Mouse (Mus musculus): ENCODE measurements at regions not wholly inside any gene's neighbourhood (a gene's known extent, or its start where the extent isn't known, plus 50 kb on each side); places are given as distances from the start of the nearest gene placed in this dataset.

GRCm38 (mm10) chr4:119029091-119029490, 67.7 kb downstream of the Lao1 start:
- TF ChIP-seq SMC3 (IDR thresholded peaks at IDR 0.05; ENCODE audit: low read depth, low read length) = no peak
- TF ChIP-seq KAT2A (IDR thresholded peaks at IDR 0.05; ENCODE audit: insufficient replicate concordance, low read length) = no peak
- TF ChIP-seq MAX (IDR thresholded peaks at IDR 0.05; ENCODE audit: low read length) = no peak
- TF ChIP-seq CTCF (conservative IDR thresholded peaks at IDR 0.05 in 1 of 2, IDR thresholded peaks at IDR 0.05 in 1 of 2; ENCODE audit: low read depth in 2 of 2, low read length in 2 of 2) = no peak
- TF ChIP-seq E2F4 (IDR thresholded peaks at IDR 0.05; ENCODE audit: insufficient replicate concordance, low read depth, low read length) = no peak
- TF ChIP-seq POLR2A (IDR thresholded peaks at IDR 0.05; ENCODE audit: low read depth, low read length) = no peak
- no peak for TF ChIP-seq EP300 (IDR thresholded peaks at IDR 0.05; ENCODE audit: low read length)
- no peak for TF ChIP-seq USF2 (conservative IDR thresholded peaks at IDR 0.05; ENCODE audit: low read depth, low read length)
- TF ChIP-seq ZKSCAN1 (IDR thresholded peaks at IDR 0.05; ENCODE audit: borderline replicate concordance, low read depth, low read length) = no peak
- no peak for TF ChIP-seq USF1 (IDR thresholded peaks at IDR 0.05; ENCODE audit: low read depth, low read length)
